Mouse (Mus musculus) lung, postnatal 25 days (tissue): ENCODE results near the gene Amph.
A peak's percentile ranks its signal among the peaks of the same experiment; 100 is the strongest.
"Not testable (repeated sequence)": the region's sequence is repeated elsewhere in the genome, so short reads cannot be mapped to it uniquely, and the experiment has no call there.

Experiments used
- DNase-seq: peaks from one replicate; pipeline ENCODE4 v3.0.0; 2022; ENCODE audit warnings: low spot score

The Amph gene

DNA sequence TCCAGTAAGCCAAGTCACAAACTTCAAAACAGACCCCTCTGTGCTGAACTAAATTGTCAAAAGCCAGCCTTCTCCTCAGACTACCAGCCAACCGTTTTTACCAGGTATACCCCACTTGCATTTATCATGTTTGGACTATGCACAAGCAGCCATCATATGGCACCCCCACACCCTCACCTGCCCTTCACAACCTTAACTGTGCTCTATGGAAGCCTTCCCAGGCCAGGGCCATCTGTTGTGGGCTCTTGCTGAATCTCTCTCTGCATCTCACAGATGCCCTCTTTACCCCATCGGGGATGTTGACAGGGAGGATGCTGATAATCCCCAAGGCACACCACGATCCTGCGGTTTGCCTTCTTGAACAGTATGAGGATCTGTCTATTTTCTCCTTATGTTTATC, 77.9 kb downstream of the Amph start:
- no peak for DNase-seq

DNA sequence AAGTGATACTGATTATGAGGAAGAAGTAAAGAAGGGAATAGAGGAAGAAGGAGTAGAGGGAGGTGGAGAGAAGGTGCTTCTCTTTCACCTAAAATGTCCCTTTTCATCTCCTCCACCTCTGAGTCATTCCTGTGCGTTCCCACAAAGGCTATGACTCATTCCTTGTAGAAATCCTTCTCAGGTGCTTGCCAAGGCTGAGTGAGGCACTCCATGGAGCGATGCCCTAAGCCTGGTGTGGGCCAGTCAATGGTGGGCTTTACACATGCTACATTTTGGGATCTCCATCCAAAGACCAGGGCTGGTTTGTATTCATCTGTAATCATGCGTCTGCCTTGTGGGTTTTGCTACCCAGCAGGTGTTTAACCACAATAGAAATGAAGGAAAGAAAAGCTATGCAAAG, 78.9 kb downstream of the Amph start:
- DNase-seq: no peak

DNA sequence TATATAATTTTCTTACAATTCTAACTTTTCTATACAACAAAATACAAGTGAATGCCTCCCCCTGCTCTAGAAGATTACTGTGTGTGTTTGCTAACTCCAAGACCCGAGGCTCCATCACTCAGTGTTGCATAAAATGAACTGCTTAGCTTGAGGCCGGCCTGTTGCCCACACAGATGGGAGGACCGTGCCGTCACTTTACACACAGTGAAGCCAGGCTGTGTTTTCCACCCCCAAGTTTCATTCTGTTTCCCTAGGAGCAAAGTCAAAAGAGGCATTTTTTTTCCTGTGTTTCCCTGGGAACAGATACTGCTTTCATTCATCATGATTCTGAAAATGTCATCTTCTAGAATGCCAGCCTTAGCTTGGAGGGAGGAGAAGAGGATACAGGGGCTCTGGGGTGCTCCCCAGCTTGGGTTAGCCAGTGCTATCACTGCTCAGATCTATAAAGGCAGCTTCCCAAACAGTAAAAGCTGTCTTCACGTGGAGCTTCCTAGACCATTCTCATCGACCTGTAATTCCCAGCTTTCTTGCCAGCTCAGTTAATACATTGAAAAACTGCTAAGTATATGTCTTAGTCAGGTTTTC, 79.9 kb downstream of the Amph start:
- no peak for DNase-seq

DNA sequence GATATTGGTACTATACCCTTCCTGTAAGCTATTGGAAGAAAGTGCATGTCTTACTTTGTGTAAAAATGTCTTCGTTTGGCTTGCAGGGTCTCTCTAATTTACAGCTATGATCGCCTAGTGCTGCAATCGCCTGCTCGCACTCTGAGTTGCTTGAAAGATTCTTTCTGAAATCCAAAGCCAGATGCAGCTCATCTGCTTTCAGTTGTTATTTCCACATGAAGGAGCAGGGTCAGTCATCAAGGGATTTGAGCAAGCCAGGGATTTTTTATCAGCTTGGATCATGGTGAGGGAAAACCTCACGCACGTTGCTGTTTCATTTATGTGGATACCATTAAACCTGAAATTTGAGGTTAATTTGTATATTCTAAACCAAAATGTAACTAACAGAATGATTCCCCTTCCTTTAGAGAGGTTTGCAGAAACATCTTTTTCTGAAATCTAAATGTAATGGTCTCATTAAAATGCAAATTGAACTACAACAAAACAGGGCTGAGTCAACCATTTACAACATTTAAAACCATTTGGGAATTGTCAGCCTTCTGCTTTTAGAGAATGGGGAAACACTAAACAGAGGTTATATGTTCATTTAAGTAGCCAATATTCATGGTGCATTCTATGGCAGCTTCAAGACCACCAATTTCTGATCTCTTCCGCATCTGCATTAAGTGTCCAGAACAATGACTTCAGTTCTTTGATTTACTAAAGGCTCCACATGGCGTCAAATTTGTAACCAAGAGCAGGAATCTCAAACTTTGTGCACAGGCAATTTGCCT, 84.1 kb downstream of the Amph start:
- peak; percentile 44 for DNase-seq

DNA sequence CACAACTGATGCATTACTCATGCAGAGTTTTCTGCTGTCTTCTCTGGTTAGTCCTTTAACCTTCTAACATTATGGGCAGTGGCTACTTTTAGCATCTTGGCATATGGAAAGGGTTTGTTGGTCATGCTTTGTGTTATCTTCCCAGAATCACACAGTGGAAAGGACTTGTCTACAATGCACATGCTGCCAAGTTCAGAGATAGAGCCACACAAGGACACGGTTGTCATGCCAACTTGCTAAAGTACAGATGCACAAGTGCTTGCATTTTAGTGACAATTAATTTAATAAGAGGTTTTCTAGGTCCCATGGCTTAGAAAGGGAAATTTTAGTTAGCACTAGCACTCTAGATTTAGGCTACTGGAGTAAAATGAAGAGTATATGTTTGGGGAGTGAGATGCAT, 104.1 kb downstream of the Amph start:
- no peak for DNase-seq

DNA sequence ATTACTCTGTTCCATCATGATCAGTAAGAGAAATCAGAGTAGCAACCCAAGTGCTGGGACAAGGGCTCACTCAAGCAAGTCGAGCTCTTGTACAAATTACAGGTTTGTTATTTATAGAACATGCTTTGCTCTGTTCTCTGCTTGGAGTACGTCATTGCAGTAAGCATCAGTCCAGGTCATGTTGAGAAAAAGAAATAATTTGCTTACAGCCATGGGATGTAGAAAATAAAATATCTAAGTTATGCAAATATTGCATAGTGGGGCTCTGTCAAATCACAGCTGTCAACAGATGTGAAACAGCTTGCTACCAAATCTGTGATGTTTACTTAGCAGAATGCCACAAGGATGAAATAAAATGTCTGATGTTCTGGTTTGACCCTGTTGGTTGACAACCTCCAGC, 106.5 kb downstream of the Amph start:
- peak; percentile 18 for DNase-seq

DNA sequence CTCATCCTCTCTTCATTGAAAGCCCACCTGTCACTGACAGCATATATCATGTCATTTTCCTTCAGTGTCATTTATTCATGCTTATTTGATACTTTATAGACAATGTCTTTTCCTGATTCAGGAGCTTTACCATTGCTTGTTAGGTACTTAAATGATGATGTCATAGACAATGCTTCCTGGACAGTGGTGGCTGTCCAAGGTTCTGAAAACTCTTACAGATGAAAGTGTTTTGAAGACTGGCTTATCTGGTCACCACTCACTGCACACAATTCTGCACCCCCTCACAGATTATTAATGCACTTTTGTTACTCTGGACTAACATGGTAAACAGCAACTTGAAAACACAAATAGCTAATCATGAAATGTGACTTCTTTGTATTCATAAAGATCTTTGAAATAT, 124.3 kb downstream of the Amph start:
- DNase-seq: no peak

DNA sequence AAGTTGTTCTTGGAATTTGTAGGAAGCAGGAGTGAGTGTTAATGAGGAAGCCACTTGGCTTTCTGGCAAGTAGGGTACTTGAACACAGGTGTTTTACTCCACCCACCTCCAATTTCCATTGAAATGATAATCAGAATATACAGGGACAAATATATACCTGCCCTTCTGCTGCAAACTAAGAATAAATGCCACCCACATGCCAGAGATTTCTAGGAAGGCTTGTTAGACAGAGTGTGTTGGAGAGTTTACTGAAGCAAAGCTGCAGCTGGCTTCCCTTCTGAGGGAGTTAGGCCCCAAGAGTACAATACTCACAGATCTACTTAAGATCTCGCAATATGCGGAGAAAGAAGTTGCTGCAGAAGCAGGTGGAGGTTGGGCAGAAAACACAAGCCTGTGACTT, 129.4 kb downstream of the Amph start:
- no peak for DNase-seq

DNA sequence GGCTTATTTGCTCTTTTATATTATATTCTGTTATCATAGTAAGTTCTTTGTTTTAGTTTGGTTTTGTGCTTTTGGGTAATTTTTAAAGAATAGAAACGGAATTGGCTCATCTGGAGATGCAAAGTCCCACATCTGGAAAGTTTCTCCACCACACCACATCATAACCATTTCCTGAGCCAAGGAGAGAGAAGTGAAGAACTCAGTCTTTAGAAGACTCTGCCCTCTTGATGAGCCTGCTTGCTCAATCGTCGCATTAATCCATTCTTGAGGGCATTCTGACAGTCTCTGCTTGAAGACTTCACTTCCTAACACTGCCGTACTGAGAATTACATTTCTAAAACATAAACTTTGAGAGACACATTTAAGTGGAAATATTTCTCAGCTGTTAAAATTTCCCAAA, 133.9 kb downstream of the Amph start:
- DNase-seq: peak; percentile 41

DNA sequence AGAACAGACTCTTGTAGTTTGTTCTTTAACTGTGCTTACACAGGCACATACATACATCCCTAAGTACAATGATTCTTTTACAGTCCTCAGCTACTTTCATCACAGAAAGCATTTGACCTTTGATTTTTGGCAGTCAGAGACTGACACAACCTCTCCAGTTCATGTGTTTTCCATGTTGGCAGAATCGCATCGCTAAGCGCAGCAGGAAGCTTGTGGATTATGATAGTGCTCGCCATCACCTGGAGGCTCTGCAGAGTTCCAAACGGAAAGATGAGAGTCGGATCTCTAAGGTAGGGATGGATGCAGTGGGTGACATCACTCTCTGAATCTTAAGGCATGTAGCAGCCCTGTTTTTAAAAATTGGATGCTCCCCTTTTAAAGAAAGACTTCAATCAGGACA, 146.6 kb downstream of the Amph start:
- DNase-seq: no peak

DNA sequence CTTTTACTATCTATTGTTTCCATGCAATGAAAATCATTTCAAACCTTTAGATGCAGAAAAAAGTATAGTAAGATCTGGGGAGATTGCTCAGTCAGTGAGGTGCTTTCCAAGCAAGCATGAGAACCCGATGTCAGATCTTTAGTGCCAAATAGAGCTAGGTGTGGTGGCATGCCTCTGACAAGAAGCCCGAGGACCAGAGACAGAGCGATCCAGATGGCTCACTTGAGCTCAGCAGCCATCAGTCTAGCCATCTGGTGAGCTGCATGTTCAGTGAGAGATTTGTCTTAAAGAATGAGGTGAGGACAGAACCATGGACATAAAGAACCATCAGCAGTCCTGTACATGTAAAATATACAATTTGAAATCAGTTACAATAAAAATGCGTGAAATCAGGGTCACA, 149.1 kb downstream of the Amph start:
- DNase-seq: no peak

DNA sequence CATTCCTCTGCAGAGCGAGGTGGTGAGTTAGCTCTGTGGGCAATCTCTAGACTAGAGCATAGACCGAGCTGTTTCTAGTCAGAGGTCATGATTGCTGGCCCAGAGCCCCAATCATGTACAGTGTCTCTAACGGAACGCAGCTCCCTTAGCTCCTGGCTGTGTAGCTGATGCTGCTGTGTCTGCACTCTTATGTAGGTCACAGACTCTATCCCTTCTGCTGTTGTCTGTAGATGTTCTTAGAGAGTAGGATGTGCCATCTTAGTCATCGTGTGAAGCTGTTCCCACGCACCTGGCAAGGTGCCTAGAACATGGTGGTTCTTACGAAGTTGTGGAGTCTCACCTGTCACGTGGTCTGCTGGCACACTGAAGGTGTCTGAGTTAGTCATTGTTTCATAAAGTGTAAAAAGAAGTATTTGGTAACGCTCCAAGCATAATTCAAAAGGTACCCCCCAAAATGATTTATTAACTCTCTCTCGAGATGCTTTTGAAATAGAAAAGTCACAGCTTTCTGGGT, 153.9 kb downstream of the Amph start:
- no peak for DNase-seq

DNA sequence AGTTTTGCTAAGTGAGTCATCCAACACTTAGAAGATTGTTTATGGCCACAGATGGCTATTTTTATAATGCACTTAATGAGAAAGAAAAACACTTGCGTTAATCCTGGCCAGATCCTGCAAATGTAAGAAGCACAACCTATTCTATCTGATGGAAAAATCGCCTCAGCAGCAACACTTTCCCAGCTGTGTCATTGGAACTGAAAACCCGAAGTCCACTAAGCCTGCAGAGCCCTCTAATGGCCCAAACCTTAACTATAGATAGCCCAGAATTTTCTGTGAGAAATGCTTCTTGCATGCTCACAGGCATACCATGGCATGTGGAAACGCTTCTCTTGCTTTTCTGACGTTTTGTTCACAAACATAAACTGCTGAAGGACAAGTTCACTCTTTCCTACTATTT, 158.4 kb downstream of the Amph start:
- peak; percentile 7 for DNase-seq

DNA sequence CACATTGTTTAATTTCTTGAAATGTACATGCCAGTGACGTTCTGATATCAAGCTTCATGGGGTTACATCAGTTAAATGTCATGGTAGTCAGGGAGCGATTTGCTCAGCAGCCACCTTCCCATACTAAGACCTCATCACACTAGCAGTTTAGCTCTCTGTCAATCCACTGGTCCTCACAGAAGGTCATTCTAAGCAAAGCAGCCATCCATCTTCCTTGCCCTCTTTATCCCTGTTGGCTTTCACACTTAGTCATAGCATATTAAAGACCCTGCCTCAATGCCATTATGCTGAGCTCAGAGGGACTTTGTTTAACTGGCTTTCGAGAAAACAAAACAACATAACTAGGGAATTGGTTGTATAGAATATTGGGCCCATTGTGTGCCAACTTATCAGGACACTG, 161.3 kb downstream of the Amph start:
- DNase-seq: no peak

DNA sequence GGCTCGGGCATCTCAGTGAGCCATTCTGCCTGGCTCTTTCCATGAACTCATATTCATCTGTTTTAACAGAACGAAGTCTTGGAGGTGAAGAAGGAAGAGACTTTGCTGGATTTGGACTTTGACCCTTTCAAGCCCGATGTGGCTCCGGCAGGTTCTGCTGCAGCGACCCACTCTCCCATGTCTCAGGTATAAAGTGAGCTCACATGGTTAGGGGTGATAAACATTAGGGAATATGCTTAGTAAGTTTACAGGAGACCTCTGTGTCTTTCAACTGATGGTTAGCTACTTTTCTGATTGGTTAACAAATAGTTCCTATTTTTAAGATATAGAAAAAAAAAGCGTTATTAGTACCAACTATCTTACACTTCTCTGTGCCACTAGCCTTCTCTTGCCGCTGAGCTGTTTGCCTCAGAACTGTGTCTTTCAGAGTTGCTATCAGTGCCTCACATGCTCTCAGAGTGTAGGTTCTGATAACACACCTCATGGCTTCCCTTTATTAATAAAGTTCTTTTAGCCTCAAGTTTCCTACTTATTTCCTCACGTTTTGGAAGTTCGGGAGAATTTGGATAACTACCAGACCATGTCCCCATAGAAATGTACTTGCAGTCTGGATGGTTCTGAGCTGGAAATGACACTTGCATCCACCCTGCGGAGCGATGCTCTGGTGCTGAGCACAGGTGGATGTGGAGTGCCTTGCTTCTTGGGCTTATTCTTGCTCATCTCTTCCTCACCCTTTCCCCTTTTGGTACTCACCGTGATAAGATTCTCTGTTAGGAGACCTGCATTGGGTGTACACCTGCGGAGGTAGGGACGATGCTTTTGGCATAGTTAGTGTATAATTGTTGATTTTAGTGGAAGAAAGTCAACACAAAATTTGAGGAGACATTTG, 165.3 kb downstream of the Amph start:
- DNase-seq: no peak

DNA sequence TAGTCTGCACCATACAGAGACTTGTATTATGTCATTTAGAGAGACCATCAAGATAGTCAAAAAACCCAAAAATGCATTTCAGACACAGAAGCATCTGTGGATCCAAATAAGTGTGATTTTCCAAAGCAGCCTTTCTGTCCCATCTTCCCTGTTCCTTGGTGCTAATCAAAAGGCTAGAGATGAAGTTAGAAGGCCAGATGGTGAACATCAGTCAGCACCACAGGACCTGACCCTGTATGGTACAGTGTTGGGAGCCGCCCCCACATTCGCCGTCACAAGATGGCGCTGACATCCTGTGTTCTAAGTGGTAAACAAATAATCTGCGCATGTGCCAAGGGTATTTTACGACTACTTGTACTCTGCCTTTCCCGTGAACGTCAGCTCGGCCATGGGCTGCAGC, 166.8 kb downstream of the Amph start:
- not testable (repeated sequence) for DNase-seq

DNA sequence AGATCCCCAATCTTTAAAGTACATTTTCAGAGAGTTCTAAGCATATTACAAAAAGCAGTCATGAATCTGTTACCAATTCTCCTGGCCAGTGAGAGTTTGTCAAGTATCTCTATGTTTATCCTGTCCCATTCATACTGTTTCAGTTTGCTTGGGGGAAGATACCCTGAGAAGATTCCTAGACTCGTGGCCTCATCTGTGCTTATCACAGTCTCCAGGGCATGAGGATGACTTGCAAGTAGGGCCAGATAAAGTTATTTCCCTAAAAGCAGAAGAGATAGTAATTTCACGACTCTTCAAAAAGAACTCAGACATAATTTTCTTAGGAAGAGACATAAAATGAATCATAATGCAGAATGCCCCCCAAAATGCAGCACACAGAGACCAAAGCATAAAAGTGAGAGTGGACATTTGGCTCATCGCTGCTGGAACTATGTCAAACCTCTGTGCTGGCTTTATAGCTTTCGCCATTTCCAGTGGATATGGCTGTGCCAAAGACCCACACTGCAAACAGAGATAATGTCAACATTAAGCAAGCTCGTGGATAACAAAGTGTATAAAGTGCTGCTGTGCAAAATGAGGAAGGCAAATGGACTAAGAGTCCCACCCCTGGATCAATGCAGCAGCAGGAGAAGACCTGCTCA, 179.0 kb downstream of the Amph start:
- DNase-seq: no peak

DNA sequence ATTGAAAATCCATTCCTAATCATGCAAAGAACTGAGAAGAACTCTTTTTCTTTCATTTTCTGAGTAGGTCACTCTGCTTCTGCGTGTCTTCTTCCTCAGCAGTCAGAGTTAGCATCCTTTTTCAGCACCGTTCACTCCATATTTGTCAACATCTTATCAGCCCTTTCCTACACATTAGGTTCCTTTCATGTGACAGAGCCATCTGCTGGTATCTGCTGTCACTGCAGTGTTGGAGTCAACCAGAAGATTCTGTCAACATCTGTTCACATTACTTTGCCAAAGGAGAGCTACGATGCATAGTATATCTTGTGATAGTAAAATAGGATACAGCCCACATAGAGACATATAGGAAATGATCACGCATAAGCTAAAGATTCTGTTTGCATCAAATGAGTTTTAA, 185.8 kb downstream of the Amph start:
- no peak for DNase-seq

DNA sequence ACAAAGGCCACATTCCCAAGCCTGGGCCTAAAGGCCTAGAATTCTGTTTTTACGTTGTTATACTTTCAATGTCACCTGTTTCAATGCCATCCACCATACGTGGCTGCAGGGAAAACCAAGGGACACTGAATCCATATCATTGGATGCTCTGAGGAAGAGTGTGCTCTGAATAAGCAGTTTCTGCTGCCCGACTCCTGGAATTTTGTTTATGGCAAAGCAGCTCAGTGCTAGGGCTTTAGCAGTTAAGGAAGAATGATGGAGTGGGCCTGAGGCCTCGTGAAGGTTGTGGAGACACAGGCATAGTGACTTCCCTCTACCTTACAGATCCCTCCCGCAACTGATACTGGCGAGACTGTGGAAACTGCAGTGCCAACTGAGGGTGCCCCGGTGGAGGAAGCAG, 189.2 kb downstream of the Amph start:
- no peak for DNase-seq

DNA sequence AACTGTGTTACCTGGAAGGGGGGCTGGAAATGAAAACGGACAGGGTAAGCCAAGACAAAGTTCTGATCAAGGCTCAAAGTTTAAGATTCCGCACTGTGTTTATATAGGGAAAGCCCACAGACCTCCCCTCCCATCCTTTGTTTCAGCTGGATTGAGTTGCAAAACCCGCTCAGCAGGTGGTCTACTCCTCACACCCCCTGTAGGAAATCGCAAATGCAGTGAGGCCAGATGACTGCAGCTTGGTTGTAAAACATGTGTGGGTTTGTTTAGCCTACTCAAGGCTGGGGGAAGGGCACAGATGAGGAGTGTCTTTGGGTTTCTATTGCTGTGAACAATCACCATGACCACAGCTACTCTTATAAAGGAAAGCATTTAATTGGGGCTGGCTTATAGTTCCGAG, 189.9 kb downstream of the Amph start:
- no peak for DNase-seq

DNA sequence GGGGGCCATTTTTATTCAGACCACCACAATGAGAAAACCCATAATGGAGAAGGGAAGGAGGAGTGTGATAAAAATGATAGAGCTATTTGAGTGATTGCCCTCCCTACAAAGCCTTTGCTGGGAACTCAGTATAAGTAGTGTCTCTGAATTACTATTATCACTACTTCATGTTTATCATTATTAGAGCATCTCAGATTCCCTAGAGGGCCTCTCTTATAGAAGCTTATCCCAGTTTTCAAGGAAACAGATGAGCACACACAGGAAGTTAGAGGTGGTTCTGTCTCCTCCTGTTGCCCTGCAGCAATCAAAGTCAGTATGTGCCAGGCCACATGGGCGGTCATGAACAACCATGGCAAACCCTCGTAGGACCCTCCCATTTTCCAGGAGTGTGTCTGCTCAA, 190.5 kb downstream of the Amph start:
- DNase-seq: no peak

DNA sequence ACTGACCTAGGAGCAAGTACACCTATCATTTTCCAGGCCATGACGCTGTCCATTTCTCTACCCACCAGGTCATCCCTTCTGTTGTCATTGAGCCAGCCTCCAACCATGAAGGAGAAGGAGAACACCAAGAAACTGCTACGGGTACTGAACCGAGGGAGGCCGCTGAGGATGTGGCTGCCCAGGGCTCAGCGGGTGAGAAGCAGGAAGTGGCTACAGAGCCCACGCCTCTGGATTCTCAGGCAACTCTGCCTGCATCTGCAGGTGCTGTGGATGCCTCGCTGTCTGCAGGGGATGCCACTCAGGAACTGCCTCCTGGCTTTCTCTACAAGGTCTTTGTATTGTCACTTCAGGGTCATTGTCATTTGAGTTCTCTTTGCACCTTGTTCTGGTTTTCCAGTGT, 191.1 kb downstream of the Amph start:
- no peak for DNase-seq
